Mouse (Mus musculus): ENCODE results near the gene Dusp10.

Dusp10 gene

DNA sequence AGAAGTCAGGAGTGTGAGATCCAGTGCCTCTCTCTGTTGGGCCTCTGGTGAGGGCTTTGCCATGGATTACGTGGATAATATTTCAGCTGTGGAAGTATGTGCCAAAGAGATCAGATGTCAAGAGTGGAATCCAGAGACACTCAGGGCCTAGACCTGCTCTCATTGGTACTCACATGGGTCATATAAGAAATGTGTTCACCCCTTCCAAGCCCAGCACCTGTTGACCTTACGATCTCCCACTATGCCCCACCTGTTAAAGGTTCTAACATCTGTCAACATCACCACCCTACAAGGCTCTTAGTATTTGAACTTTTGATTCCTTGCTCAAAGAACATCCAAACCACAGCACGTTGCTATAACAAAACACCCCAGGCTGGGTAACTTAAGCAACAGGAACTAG is 46.7 kb downstream of the Dusp10 start:
- no peak for DNase-seq

DNA sequence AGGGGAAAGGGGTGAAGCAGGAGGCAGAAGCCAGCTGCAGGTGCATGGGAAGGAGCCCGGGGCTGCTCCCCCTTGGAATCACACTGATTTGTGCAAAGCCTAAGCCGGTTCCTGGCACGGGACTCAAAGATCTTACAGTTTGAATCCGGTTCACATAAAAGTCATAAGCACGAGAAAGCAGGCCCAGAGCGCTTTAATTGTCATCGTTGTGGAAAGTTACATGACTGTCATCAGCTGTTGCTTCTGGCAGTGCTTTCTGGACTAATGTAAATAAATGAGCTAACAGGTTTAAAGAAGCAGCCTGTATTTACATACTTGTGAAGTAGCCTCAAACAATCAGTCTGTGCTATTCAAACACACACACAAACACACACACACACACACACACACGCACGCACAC is 47.3 kb downstream of the Dusp10 start:
- no peak for DNase-seq

DNA sequence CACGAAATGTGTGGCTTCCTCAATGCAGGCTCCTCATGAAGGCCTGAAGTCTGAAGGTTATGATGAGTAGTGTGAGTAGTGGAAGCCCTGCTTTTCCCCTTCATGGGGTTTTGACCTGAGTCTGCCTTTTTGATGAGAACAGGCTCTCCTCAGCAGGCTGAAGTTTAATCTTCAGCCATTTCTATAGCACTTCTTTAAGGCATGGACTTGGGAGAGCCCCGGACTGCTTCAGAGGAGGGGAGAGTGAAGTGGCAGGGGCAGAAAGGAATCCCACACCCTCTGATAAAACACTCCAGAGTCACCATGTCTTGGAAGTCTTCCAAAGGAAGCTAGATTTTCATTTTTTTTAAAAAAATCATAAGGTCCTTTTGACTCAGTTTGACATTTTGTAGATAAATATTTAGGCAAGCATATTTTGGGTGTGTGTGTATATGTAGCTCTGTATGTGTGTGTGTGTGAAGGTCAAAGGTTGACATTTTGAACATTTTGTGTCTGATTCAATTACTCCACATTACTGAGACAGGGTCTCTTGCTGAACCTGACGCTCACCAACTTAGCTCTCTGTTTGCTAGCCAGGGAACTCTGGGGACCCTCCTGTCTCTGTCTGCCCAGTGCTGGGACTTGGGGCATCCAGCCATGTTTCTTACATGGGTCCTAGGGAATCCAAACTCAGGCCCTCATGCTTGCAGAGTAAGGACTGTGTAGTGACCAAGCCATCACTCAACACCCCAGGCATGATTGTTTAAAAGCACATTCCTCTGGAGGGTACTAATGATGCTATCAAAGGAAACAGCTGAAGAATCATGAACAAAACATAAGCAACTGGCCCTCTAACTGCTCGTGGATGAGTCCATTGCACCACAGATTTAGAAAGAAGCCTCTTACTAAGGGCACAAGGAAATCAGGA is 48.0 kb downstream of the Dusp10 start:
- no peak for DNase-seq

DNA sequence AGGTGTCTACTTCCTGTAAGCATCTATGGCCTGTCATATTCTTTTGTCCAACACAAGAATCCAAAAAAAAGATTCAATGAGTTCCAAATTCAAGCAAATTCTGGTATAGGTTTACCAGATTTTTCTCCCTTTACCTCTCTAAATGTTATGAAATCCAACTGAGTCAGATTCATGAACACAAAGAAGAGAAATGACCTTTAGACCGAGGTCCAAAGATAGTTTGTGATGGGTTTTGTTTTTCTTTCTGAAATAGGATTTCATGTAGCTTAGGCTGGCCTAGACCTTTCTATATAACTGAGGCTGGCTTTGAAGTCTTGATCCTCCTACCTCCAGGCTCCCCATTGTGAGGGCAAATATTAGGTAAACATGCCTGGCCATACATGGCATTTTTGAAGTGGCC is 48.8 kb downstream of the Dusp10 start:
- no peak for DNase-seq

DNA sequence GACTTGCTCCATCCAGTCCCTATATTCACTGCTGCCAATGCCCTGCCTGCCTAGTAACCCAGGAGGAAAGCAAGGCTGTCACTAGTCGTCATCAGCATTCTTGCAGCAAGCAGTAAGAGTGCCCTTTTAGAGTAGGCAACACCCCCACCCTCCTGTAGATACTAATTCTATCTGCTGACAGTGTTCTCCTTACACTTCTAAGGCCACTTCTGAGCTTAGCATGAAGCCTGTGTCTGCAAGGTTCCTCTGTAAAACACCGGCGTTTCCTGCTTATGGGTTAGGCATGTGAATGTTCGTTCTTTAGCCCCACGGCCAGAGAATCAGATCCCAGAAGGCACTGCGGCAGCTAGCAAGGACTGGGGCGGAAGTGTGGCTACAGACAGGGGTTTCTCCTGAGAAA is 51.2 kb downstream of the Dusp10 start:
- DNase-seq = no peak

DNA sequence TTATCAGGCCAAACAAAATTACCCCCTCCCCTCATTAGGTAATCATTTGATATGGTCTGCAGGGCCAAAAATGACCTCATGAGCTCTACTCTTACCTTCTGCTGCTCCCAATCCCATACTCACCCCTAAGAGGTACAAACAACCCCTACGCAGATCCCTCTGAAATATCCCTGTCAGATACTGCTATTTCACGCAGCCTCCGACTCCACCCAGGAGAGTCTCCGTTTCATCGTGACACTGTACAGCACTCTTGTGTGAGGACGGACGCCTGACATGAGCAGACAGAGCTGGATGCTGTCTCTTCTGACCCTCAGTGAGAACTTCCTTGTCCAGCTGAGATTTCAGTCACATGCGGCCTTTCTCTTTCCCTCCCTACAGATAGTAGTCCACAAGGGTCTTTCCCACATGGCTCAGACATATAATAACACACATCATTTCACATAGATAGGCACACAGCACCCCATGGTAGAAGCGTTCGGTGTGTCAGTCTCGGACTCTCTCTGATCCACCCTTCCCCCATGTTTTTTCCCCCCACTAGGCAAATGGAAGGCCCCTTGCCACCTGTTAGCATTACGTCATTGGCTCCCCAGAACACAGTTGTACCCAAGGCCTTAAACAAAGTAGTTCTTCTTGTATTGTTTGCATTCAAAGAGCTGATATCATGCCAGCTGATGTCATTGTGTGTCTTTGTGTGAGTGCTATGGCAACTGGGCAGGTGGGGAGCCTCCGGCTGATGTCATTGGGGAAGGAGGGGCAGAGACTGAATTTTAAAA is 52.7 kb downstream of the Dusp10 start:
- DNase-seq = no peak

DNA sequence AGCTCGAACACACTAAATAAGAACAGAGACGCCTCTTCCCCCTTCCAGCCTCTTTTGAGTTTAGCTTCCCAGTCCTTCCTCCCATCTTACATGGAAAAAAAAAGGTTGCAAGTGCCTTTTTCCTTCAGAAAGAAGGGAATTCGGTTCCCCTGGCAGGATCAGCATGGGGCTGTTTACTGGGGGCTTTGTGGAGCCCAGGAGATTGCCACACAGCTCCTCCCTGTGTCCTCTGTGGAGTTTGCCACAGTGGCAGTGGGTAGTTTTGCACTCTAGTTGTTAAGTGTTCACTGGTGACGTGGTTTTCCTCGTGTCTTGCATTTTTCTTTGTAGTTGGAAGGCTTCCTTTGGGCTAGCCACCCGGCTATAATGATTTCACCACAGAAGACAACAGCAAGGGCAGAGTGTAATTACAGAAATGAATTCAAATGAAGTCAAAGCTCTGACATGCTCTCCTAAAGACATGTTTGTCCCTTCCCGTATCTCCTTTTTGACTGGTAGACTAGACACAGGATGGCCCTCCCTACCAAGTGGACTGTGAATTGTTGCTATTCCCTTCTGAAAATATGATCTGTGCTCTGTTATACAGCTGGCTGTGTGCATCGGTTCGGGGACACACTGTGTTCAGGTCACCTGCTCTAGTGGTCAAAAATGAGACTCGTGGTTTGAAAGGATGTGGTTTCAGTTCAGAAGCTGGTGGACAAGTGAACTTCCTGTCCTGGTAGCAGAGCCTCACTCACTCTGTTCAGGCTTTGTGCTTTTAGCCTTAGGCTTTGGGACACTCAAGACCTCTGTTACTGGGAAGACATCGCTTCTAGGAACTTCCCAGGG is 53.6 kb downstream of the Dusp10 start:
- no peak for DNase-seq

DNA sequence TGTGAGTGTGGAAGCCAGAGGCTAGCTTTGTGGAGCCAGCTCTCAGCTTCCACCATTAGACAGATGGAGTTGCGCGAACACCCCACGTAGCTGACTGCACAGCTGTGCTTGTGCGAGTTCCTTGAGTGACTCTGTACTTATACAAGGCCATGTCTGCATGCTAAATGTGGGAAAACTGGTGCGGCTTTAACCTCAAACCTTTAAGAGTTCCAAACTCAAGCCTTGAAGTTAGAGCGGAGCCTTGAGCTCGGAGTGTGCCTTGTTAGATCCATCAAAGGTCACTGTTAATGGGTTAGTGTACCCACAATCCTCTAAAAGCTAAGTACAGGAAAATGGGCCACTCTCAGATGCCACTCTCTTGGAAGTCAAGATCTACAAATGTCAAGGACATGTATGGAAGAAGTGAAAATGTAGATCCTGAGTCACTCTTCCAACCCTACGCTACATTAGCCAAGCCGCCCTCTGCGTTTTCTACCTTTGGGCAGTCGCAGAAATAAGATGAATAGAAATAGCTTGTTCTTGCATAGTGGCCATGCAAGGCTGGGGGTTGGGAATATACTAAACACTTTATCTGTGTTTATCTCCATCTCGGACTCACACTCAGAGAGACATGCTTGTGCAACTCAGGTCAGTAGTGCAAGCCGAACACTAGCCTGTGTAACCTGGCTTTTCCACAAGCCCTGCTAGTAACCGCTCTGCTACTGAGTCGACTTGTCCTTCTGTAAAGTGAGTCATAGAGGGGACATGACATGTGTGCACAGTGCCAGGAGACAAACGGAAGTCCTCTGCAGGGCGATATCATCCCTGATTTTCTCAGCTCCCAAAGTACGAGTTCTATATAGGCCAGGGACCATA is 54.8 kb downstream of the Dusp10 start:
- no peak for DNase-seq

DNA sequence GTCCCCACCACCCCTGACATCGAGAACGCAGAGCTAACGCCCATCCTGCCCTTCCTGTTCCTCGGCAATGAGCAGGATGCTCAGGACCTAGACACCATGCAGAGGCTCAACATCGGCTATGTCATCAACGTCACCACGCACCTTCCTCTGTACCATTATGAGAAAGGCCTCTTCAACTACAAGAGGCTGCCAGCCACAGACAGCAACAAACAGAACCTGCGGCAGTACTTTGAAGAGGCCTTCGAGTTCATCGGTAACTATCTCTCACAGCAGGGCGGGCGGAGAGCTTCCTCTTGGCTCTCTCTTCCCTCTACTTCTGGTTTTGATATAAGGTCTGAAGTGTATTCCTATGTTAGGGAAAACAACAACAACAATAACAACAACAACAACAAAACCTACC is 55.9 kb downstream of the Dusp10 start:
- no peak for DNase-seq

DNA sequence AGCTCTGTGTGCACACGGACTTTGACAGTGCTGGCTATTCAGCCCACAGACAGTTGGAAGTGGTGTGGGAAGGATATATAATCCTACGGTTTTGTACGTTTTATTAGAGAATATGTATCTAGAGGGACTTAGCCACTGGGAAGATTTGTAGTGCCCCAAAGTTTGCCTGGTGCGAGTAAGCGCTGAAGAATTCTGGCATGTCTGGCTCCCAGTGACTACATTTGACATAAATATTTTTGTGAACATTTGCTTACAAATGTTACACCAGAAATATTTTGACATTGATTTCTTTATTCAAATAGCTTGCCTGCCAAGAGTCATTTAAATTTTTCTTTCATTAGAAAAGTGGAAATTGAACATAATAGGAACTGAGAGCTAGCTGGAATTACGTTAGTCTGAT is 63.0 kb downstream of the Dusp10 start:
- no peak for DNase-seq

DNA sequence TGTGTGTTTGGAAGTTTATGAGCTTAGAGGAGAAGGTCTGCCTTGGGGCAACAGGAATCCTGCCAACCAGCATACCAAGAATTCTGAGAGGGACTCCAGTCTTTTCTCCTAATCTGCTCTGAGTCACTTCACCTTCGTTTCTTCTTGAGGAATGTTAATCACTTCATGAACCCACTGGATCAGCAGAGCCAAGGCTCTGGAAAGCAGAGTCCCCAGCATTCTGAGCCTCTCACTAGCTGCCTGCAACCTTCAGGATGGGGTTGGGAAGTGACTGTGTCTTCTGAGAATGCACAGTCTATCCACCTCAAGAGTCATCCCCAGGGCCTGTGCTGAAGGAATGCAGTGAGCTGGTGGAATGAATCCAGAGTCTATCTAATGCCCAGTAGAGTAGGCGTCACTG is 63.7 kb downstream of the Dusp10 start:
- no peak for DNase-seq

DNA sequence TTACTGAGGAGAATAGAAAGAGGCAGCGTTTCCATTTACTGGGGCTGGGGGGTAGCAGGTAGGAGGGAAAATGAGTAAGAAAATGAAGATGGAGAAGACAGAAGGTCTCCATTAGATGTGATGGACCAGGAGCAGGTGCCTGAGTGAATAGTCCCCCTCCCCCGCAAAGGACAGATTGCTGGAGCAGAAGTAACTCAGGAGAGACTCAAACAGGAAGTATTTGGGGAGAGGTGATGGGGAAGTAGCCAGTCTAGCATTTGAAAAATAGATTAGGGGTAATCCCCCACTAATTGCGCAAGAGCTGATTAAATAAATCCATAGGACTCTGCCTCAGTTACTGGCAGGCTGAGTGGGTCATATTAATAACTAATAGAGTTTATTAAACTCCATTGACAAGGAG is 66.2 kb downstream of the Dusp10 start:
- DNase-seq = no peak

DNA sequence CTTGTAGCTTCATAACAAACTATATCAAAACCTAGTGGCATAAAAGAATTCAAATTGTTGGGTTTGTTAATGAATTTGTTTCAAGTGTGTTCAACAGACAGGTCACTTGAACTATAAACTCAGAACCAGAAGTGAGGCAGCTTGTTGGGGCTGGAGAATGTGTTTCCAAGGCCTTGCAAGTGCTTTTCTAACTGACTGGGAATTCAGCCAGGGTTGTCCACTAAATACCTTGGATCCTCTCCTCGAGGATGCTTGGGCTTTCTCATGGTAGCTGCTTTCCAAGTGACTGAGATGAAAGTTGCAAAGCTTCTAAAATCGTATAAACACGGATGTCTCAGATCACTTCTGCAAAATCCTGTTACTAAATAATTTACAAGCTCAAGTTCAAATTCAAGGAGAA is 69.6 kb downstream of the Dusp10 start:
- DNase-seq = no peak

DNA sequence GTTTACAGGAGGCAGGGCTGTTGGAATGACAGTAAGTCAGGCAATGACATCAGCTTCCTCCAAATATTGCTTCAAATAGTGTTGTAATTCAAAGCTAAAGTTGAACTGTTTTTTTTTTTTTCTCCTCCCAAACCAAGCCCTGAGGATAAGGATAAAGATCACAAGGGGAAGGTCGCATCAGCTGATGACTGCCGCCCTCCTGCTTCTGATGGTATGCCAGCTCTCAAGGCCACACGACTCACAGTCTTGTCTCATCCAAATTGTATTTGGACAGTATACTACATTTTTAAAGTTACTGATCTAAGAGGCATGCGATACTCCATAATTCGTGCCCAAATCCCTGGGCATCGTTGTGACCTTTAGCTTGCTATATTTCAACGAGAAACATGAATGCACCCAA is 70.1 kb downstream of the Dusp10 start:
- no peak for DNase-seq

DNA sequence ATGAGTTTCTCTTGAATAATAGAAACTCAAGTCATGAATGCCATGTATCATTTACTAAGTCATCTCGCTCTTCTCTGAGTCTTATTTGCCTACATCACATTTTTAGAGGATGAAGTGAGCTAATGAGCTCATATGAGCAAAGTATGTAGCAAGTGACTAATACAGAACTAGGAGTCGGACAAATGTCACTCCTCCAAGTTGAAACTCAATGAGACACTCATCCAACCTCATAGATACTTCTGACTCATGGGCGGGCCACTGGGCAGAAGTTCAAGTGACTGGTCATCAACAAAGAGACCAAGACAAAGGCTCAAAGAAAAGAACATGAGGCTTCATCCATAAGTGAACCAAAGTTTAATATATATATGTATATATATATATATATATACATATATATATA is 71.9 kb downstream of the Dusp10 start:
- DNase-seq = no peak

DNA sequence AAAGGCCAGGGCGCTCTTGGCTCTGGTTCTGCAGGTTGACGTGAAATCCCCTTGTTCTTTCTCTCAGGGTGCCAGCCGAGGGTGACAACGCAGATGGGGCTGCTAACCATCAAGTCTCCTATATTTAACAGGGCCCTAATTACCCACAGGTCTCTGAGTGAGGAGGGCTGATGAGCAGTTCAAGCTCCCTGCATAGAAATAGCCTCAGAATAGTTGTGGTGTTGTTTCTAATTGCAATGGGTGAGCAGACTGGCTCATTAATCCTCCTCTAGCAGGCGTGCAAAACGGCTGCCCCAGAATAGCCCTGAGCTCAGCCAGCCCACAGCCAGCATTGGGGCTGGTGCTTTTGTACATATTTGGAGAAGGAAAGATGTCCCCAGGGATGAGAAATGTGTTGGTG is 77.4 kb downstream of the Dusp10 start:
- no peak for DNase-seq

DNA sequence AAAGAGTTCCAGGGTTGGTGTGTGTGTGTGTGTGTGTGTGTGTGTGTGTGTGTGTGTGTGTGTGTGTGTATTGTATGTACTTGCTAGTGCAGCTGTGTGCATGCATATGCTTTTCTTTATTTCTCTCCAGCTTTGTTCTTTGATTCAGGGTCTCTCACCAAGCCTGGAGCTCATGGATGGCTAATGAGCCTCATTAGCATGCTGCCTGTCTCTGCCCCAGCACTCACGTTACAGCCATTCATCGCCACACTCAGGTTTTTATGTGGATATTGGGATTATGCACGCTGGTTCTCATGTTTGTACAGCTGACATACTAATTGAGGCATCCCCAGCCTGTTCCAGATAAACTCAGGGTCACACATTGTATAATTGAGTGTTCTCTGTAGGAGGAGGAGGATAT is 81.8 kb downstream of the Dusp10 start:
- DNase-seq = no peak

DNA sequence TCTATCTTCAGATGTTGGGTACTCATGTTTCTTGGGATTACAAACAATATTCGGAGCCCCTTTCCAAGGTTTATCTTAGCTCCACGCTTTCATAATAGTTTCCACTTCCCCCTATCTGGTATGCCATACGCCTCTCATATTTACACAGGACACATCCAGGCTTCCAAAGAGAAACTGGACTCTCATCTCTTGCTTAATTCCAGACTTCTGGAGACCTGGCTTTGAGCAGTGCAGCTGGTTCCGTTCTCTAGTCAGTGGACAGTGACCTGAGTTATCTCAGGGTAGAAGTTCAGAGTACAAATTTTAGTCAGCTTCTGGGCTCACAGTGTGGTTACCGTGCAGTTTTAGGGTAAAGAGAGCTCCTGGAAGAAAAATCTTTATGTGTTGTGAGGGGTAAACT is 87.3 kb downstream of the Dusp10 start:
- DNase-seq = no peak

DNA sequence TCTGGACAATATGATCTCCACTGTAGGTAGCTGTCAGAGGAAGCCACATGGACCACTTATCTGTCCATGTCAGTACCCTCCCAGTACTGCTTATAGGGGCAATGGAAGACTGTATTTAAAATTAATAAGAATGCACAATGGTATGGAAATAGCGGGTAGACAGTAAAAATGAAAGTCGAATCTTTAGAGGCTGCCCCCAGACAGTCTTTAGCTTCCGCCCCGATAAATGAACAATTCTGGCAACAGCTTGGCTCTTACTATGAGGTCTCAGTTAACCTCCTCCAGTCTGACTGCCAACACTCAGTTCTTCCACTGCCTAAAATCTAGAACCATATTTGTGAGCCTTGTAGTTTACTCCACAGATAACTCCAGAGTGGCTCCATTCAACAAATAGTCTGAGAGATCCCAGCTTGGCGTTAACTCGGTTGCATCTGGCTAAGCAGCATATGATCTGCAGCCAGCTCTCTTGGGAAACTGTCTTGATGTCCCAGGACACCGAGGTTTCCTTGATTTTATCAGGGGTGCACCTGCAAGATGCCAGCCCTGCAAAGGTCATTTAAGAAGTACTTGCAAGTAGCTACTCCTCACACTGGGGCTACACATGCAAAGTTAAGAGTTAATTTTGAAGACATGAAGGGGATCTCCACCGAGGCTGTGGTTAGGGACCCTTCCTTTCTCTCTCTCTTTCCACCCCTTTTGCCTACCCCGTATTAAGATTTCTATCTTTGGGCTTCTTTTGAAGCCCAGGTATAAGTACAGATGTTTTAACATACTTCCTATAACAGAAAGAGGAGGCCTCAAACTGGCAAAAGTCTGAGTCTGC is 88.0 kb downstream of the Dusp10 start:
- DNase-seq = no peak

DNA sequence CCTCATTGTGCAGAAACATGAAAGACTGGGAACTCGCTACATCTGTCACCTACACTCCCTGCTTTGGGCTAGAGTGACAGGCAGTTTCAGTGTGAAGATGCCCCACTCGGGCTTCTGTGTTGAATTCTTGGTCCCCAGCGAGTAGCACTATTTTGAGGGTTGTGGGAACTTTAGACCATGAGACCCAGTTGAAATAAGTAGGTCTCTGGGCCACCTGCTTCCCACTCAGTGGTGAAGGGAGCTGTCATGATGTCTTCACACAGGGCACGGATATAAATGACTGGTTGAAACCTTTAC is 88.6 kb downstream of the Dusp10 start:
- no peak for DNase-seq

DNA sequence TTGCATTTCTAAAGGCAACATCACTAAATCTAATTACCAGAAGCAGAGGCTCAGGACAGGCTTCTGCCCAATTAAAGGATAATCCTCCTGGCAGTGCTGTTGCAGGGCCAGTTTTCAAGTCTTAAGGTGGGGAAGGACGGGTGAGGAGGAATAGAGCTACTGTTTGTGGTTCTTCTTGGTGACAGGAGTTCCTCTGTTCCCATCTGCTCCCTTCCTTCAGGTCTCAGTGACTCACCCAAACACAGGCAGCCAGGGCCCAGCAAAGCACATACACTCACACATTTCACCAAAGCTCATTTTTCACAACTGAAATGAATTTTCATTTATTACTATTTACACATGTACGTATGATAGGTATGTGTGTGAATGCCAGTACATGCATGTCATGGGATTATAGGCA is 93.7 kb downstream of the Dusp10 start:
- no peak for DNase-seq

DNA sequence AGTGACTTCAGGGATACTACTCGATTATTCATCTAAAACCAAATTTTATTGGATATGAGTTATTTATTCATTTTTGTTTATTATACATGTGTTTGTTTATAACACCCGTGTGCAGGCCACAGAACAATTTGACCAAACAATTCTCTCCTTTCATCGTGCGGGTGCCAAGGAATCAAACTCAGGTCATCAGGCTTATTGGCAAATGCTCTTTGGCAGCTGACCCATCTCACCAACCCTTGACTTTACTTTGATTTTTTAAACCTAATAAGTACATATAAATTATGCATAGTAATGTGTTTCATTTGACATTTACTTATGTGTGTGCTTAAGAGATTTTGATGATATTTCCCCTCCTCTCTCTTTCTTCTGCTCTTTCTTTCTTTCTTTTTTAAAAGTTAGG is 94.3 kb downstream of the Dusp10 start:
- no peak for DNase-seq
